Mouse (Mus musculus) cortical plate, adult 2 months (tissue): ENCODE measurements around the gene Nhej1.

Experiments used
- CTCF ChIP-seq: fragments of 200-500 bp; IDR thresholded peaks from 2 replicates; pipeline ENCODE4 v1.5.1; 2011; ENCODE audit warnings: mild to moderate bottlenecking, control low read depth, low read length; ENCODE audit not compliant: insufficient read depth; ENCODE audit errors: extremely low read depth
- POLR2A ChIP-seq: fragments of 200-500 bp; IDR thresholded peaks from 2 replicates; pipeline ENCODE4 v1.6.1; 2011; ENCODE audit warnings: mild to moderate bottlenecking, low read length, control low read depth; ENCODE audit not compliant: insufficient read depth; ENCODE audit errors: extremely low read depth

DNA sequence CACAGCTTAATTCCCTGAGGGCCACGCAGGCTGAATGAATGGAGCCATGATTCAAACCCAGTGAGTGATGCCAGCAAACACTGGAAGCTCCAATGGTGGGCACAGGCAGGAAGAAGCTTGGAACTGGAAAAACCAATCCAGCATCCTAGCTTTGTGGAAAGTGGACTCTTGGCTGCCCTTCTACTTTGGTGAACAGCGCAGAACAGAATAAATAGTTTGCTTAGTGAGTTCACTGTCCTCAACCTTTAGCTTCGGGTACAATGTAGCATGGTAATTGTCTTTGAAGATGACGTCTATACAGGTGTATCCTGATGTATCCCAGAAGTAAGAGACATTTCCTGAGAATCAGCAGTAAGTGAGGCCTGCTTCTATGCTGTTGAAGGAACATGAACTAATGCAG, 23.7 kb upstream of the Nhej1 start:
- TF ChIP-seq POLR2A (no peak), CTCF (no peak)
